In the genomic region with DNA sequence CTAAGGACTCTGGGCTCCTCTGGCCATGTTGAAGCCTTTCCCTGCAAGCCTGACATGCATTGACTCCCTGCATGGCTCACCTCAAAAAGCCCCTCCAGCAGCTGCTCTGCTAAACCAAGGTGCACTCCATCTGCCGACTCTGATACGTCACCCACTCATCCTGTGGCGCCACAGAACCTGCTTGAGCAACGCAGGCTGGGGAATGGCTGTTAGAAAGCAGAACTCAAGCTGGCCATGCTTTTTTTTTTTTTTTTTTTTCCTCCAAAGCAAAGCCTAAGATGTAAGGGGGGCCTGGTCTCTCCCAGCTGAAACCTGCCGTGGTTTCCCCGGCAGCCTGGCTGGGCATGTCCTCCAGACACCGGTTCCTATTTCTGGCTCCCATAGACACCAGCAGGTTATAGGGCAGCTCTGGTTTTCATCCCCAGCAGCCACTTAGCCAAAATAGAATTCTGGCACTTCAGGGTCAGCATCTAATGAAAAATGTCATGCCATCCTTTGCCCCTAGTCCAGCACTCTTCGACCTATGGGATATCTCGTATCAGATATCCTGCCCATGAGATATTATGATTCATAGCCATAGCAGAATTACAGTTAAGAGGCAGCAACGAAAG, we compare ENCODE assay signal across 1 mouse cellular context.
TF ChIP-seq lines count a peak whose summit lies in the region.

No protein-coding gene starts in this region.

TF ChIP-seq in MEL, 35 proteins besides CTCF, POLR2A, EP300 and RAD21:
- no peak for TF ChIP-seq CHD1 (IDR thresholded peaks at IDR 0.05; ENCODE audit: low read depth, low read length)
- no peak for TF ChIP-seq USF1 (IDR thresholded peaks at IDR 0.05; ENCODE audit: low read depth, low read length)
- TF ChIP-seq MXI1 (IDR thresholded peaks at IDR 0.05; ENCODE audit: low read depth, low read length), result no peak
- no peak for TF ChIP-seq UBTF (IDR thresholded peaks at IDR 0.05; ENCODE audit: borderline replicate concordance, insufficient read depth, low read depth, low read length)
- TF ChIP-seq RCOR1 (IDR thresholded peaks at IDR 0.05; ENCODE audit: low read depth, low read length), result no peak
- no peak for TF ChIP-seq SIN3A (IDR thresholded peaks at IDR 0.05; ENCODE audit: low read length)
- TF ChIP-seq ZNF384 (IDR thresholded peaks at IDR 0.05; ENCODE audit: low read depth, low read length), result peak; percentile 84
